ENCODE assay signal across 8 mouse cellular contexts in genomic region chr13:52818760-52819159, GRCm38 (mm10).
DNase-seq lines count a peak whose midpoint lies in the region; ATAC-seq lines count a peak whose summit lies in the region.

No protein-coding gene starts in this region.

- 35% methylated on average over 3 of the region's 3 CpGs for WGBS in hindbrain, embryonic 15.5 days
- WGBS in hindbrain, embryonic 10.5 days = 30% methylated on average over 3 of the region's 3 CpGs
- WGBS in kidney, embryonic 15.5 days = 11% methylated on average over 3 of the region's 3 CpGs

- H3K9me3 ChIP-seq in hindbrain, embryonic 15.5 days = no peaks in the 10 kb centered on the region
- H3K9me3 ChIP-seq in hindbrain, embryonic 10.5 days = no peaks in the 10 kb centered on the region
- no peaks in the 10 kb centered on the region for H3K9me3 ChIP-seq in kidney, embryonic 15.5 days (replicated peaks)

- no peaks in the 10 kb centered on the region for H3K36me3 ChIP-seq in hindbrain, embryonic 15.5 days
- H3K36me3 ChIP-seq in hindbrain, embryonic 10.5 days = no peaks in the 10 kb centered on the region
- H3K36me3 ChIP-seq in kidney, embryonic 15.5 days = no peaks in the 10 kb centered on the region

- peak overlapping the region; percentile 22; the same call in 1 of the 2 replicates for H3K27ac ChIP-seq in hindbrain, embryonic 15.5 days (replicated peaks)
- no peak overlapping the region for H3K27ac ChIP-seq in hindbrain, embryonic 10.5 days
- peak overlapping the region; percentile 86 for H3K27ac ChIP-seq in kidney, embryonic 15.5 days

- DNase-seq in hindbrain, embryonic 10.5 days (ENCODE audit: low spot score) = no peak
- DNase-seq in cerebellum, adult 9-11 months = peak; percentile 77
- DNase-seq in heart, adult 18-20 months = peak; percentile 64 to 65
- DNase-seq in lung, postnatal 10 days = peak; percentile 68
- no peak for DNase-seq in c-Kit-positive CD71-positive TER-119-positive erythroid progenitor cells, embryonic 14.5 days (ENCODE audit: low spot score)
- no peak for DNase-seq in layer of hippocampus, adult 8-10 months (ENCODE audit: low spot score in 2 of 2)

- H3K4me1 ChIP-seq in hindbrain, embryonic 15.5 days (replicated peaks) = peaks cover 24% of the 10 kb centered on the region
- H3K4me1 ChIP-seq in hindbrain, embryonic 10.5 days (replicated peaks) = peaks cover 61% of the 10 kb centered on the region
- peaks cover 72% of the 10 kb centered on the region for H3K4me1 ChIP-seq in kidney, embryonic 15.5 days

- ATAC-seq in hindbrain, embryonic 15.5 days (ENCODE audit: low FRiP score, low read depth) = no peak
- peak; percentile 49; the same call in 1 of the 2 replicates for ATAC-seq in kidney, embryonic 15.5 days (replicated peaks; ENCODE audit: low FRiP score)

- H3K4me3 ChIP-seq in hindbrain, embryonic 15.5 days = no peak overlapping the region
- H3K4me3 ChIP-seq in hindbrain, embryonic 10.5 days = no peak overlapping the region
- H3K4me3 ChIP-seq in kidney, embryonic 15.5 days (replicated peaks) = no peak overlapping the region

- H3K9ac ChIP-seq in hindbrain, embryonic 15.5 days = no peak overlapping the region
- no peak overlapping the region for H3K9ac ChIP-seq in kidney, embryonic 15.5 days

- no peak overlapping the region for H3K4me2 ChIP-seq in hindbrain, embryonic 15.5 days
- H3K4me2 ChIP-seq in kidney, embryonic 15.5 days = no peak overlapping the region

- no peaks in the 10 kb centered on the region for H3K27me3 ChIP-seq in hindbrain, embryonic 15.5 days
- peaks cover 30% of the 10 kb centered on the region for H3K27me3 ChIP-seq in hindbrain, embryonic 10.5 days (ENCODE audit: insufficient read depth, poor library complexity, severe bottlenecking)
- H3K27me3 ChIP-seq in kidney, embryonic 15.5 days = no peaks in the 10 kb centered on the region

Comparison
In these comparisons a context has a peak if more than half of its experiments do, and no peak if none do; other contexts are left out.
1. DNase-seq: peak in cerebellum, adult 9-11 months (single experiment), heart, adult 18-20 months (2 of 2) and lung, postnatal 10 days (single experiment); none in hindbrain, embryonic 10.5 days (single experiment), c-Kit-positive CD71-positive TER-119-positive erythroid progenitor cells, embryonic 14.5 days (single experiment) and layer of hippocampus, adult 8-10 months (0 of 2).